Mouse (Mus musculus): ENCODE measurements around the gene Ccdc181. TPM values are rescaled to one million over a fixed set of nuclear protein-coding genes. Genes with fewer than 3 reads are reported as not detected.

Ccdc181 gene
- total and polyA plus RNA-seq, 3 experiments, result 11.0 to 15.8 TPM; not detected in 1

DNA sequence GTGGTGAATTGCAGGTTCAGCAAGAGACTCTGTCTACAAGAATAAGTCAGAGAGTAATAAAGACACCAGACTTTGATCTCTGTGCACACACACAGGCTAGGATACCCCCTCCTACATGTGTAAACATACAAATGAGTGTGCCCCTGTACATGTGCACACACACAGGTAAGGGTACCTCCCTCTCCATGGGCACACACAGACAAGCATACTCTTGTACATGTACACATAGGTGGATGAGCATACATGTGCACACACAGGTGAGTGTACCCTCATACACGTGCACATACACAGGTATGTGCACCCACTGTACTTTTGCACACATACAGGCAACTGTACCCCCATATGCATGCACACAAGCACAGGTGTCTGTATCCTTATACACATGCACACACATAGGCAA, 41.9 kb upstream of the Ccdc181 start:
- no peak for DNase-seq (ENCODE audit: low read depth, low spot score)
- Histone ChIP-seq H3K4me3 (ENCODE audit: control insufficient read depth in 1 of 2, insufficient read depth in 1 of 2, low read depth in 2 of 2, low read length in 2 of 2) (no peak overlapping the region), H3K79me2 (ENCODE audit: control insufficient read depth, insufficient read depth, low read length, poor library complexity) (no peaks in the 10 kb centered on the region; the same call in 1 of the 2 replicates), H3K36me3 (ENCODE audit: control insufficient read depth in 1 of 2, insufficient read depth in 2 of 2, low read length in 2 of 2) (no peaks in the 10 kb centered on the region), H3K9ac (ENCODE audit: control insufficient read depth, low read depth, low read length, poor library complexity, severe bottlenecking) (no peak overlapping the region), H3K4me1 (ENCODE audit: control insufficient read depth in 1 of 2, insufficient read depth in 2 of 2, low read length in 2 of 2) (no peaks in the 10 kb centered on the region), H3K27ac (ENCODE audit: control insufficient read depth, low read depth, low read length) (no peak overlapping the region), H3K9me3 (replicated peaks; ENCODE audit: insufficient read depth, low read length) (no peaks in the 10 kb centered on the region), H3K27me3 (ENCODE audit: control insufficient read depth in 1 of 2, insufficient read depth in 2 of 2, low read length in 2 of 2) (peaks cover 2 to 4% of the 10 kb centered on the region in 2 experiments; a peak in 2 of 4 replicates)
- no peak for TF ChIP-seq GATA1 (IDR thresholded peaks at IDR 0.05; ENCODE audit: low read depth, low read length)
- TF ChIP-seq MXI1 (IDR thresholded peaks at IDR 0.05; ENCODE audit: low read depth, low read length), result no peak
- no peak for TF ChIP-seq TAL1 (IDR thresholded peaks at IDR 0.05; ENCODE audit: low read length)

DNA sequence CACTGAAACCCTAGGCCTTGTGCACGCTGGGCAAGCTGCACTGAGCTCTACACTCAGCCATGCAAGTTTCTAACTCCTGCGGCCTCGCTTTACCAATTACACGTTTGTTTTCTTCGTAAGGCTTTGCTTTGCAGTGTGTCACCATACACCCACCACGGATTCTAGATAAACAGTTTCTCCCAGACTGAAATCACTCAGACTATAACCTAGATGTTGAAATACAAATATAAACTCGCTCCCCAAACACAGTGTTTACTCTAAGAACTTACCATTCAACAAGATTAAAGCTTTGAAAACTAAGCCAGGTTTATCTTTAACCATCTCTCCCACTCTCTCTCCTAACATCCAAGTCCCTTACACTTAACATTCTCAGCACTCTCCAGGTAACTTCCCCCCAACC, 40.3 kb upstream of the Ccdc181 start:
- TF ChIP-seq HCFC1 (IDR thresholded peaks at IDR 0.05; ENCODE audit: low read depth, low read length), result no peak
- TF ChIP-seq MYC (IDR thresholded peaks at IDR 0.05; ENCODE audit: low read depth, low read length), result no peak
- no peak for TF ChIP-seq RAD21 (IDR thresholded peaks at IDR 0.05; ENCODE audit: low read depth, low read length)
- TF ChIP-seq GATA1 (IDR thresholded peaks at IDR 0.05; ENCODE audit: low read depth, low read length), result no peak
- TF ChIP-seq E2F4 (IDR thresholded peaks at IDR 0.05; ENCODE audit: borderline replicate concordance, low read depth, low read length), result no peak
- no peak for TF ChIP-seq MEF2A (IDR thresholded peaks at IDR 0.05; ENCODE audit: extremely low read depth, insufficient replicate concordance, low read depth, low read length, poor library complexity, severe bottlenecking)
- TF ChIP-seq TAL1 (IDR thresholded peaks at IDR 0.05; ENCODE audit: low read length), result no peak
- TF ChIP-seq SIN3A (IDR thresholded peaks at IDR 0.05; ENCODE audit: low read length), result no peak
- no peak for TF ChIP-seq TCF12 (IDR thresholded peaks at IDR 0.05; ENCODE audit: low read depth, low read length)
- no peaks in the 10 kb centered on the region for H3K9me3 ChIP-seq (replicated peaks; ENCODE audit: insufficient read depth, low read length)
- no peak overlapping the region for H3K27ac ChIP-seq (ENCODE audit: control insufficient read depth, low read depth, low read length)

GRCm38 (mm10) chr1:164236078-164236477, 39.3 kb upstream of the Ccdc181 start:
- DNase-seq (ENCODE audit: low read depth, low spot score), result no peak
- TF ChIP-seq ETS1 (IDR thresholded peaks at IDR 0.05; ENCODE audit: low read depth, low read length), result no peak
- TF ChIP-seq MAFK (IDR thresholded peaks at IDR 0.05; ENCODE audit: borderline replicate concordance, low read depth, low read length), result no peak
- H3K27me3 ChIP-seq (ENCODE audit: control insufficient read depth in 1 of 2, insufficient read depth in 2 of 2, low read length in 2 of 2), result peaks cover 2 to 4% of the 10 kb centered on the region in 2 experiments; a peak in 2 of 4 replicates

More for the DNA sequence above, 40.3 kb upstream of the Ccdc181 start:
- Histone ChIP-seq H3K4me1 (ENCODE audit: control insufficient read depth in 1 of 2, insufficient read depth in 2 of 2, low read length in 2 of 2) (no peaks in the 10 kb centered on the region), H3K4me3 (ENCODE audit: control insufficient read depth in 1 of 2, insufficient read depth in 1 of 2, low read depth in 2 of 2, low read length in 2 of 2) (no peak overlapping the region), H3K79me2 (ENCODE audit: control insufficient read depth, insufficient read depth, low read length, poor library complexity) (no peaks in the 10 kb centered on the region; the same call in 1 of the 2 replicates), H3K36me3 (ENCODE audit: control insufficient read depth in 1 of 2, insufficient read depth in 2 of 2, low read length in 2 of 2) (no peaks in the 10 kb centered on the region), H3K9ac (ENCODE audit: control insufficient read depth, low read depth, low read length, poor library complexity, severe bottlenecking) (no peak overlapping the region), H3K27me3 (ENCODE audit: control insufficient read depth in 1 of 2, insufficient read depth in 2 of 2, low read length in 2 of 2) (peaks cover 2 to 4% of the 10 kb centered on the region in 2 experiments; a peak in 2 of 4 replicates)
- DNase-seq (ENCODE audit: low read depth, low spot score), result no peak

More at GRCm38 (mm10) chr1:164236078-164236477, 39.3 kb upstream of the Ccdc181 start:
- no peaks in the 10 kb centered on the region for H3K36me3 ChIP-seq (ENCODE audit: control insufficient read depth in 1 of 2, insufficient read depth in 2 of 2, low read length in 2 of 2)
- no peaks in the 10 kb centered on the region for H3K4me1 ChIP-seq (ENCODE audit: control insufficient read depth in 1 of 2, insufficient read depth in 2 of 2, low read length in 2 of 2)
- no peaks in the 10 kb centered on the region; the same call in 1 of the 2 replicates for H3K79me2 ChIP-seq (ENCODE audit: control insufficient read depth, insufficient read depth, low read length, poor library complexity)
- H3K4me3 ChIP-seq (ENCODE audit: control insufficient read depth in 1 of 2, insufficient read depth in 1 of 2, low read depth in 2 of 2, low read length in 2 of 2), result no peak overlapping the region
- H3K27ac ChIP-seq (ENCODE audit: control insufficient read depth, low read depth, low read length), result no peak overlapping the region
- H3K9ac ChIP-seq (ENCODE audit: control insufficient read depth, low read depth, low read length, poor library complexity, severe bottlenecking), result no peak overlapping the region
- H3K9me3 ChIP-seq (replicated peaks; ENCODE audit: insufficient read depth, low read length), result no peaks in the 10 kb centered on the region

Data from MEL (cell line).